Mouse (Mus musculus): ENCODE data around the gene Tdp1.

GRCm38 (mm10) chr12:99938476-99938875 lies 54.2 kb downstream of the Tdp1 start:
- TF ChIP-seq POLR2A (IDR thresholded peaks at IDR 0.05; ENCODE audit: borderline replicate concordance, extremely low read depth, insufficient read depth, insufficient read length, poor library complexity, severe bottlenecking) (no peak), CTCF (IDR thresholded peaks at IDR 0.05; ENCODE audit: borderline replicate concordance, extremely low read depth, insufficient read depth, insufficient read length) (no peak)

All from brain, embryonic 14.5 days (tissue).